Mouse (Mus musculus): ENCODE results near the gene Phf23. TPM values are rescaled to one million over a fixed set of nuclear protein-coding genes. Genes with fewer than 3 reads are reported as not detected.

Phf23 gene
- polyA plus RNA-seq, 1 experiment from 2014 or later: 53.4 TPM

GRCm38 (mm10) chr11:70005521-70005920 lies 9.9 kb downstream of the Phf23 start:
- H3K4me1 ChIP-seq (ENCODE audit: control insufficient read depth, insufficient read depth, low read length): peaks cover 22% of the 10 kb centered on the region
- H3K4me3 ChIP-seq (ENCODE audit: low read depth, low read length): no peak overlapping the region
- no peaks in the 10 kb centered on the region for H3K27me3 ChIP-seq (ENCODE audit: control insufficient read depth, insufficient read depth, low read length)
- H3K27ac ChIP-seq (ENCODE audit: low read depth, low read length): no peak overlapping the region
- H3K36me3 ChIP-seq (ENCODE audit: control insufficient read depth, insufficient read depth, low read length): peaks cover 38% of the 10 kb centered on the region
- no peak overlapping the region for H3K4me2 ChIP-seq
- H3K9me3 ChIP-seq (ENCODE audit: control insufficient read depth, low read length): no peaks in the 10 kb centered on the region
- 51% methylated on average over 5 of the region's 5 CpGs for WGBS
- no peak overlapping the region for H3K9ac ChIP-seq (ENCODE audit: low read length)
- DNase-seq (ENCODE audit: low spot score, missing footprints) (no peak), ATAC-seq (ENCODE audit: low FRiP score) (no peak)

- Histone ChIP-seq H3K4me1 (ENCODE audit: control insufficient read depth, insufficient read depth, low read length) (peaks cover 8% of the 10 kb centered on the region), H3K4me3 (ENCODE audit: low read depth, low read length) (no peak overlapping the region), H3K4me2 (no peak overlapping the region), H3K9ac (ENCODE audit: low read length) (no peak overlapping the region), H3K9me3 (ENCODE audit: control insufficient read depth, low read length) (no peaks in the 10 kb centered on the region), H3K27ac (ENCODE audit: low read depth, low read length) (no peak overlapping the region), H3K36me3 (ENCODE audit: control insufficient read depth, insufficient read depth, low read length) (peaks cover 56% of the 10 kb centered on the region), H3K27me3 (ENCODE audit: control insufficient read depth, insufficient read depth, low read length) (no peaks in the 10 kb centered on the region)
- DNase-seq (ENCODE audit: low spot score, missing footprints) (no peak), ATAC-seq (ENCODE audit: low FRiP score) (no peak)
- WGBS: 91% methylated on average over 6 of the region's 6 CpGs
Observed at GRCm38 (mm10) chr11:70010033-70010432, 14.5 kb downstream of the Phf23 start.

DNA sequence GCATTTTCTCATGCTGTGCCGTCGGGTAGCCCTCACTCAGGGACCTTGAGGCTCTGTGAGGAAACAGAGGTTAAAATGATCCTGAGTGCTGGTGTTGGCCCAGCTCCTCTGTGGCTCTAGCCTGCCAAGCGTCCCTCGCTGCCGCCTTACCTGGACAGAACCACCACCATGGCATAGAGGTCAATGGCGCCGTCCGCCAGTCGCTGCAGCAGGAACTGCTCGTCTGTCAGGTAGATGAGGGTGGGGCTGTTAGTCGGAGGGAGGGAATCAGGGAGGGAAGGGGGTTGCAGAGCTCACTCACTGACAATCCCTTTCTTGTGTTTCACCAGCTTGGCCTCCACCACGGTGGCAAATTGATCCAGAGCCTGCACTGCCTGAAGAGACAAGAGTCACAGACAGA lies 15.0 kb downstream of the Phf23 start:
- H3K4me3 ChIP-seq (ENCODE audit: low read depth, low read length): no peak overlapping the region
- peaks cover 56% of the 10 kb centered on the region for H3K36me3 ChIP-seq (ENCODE audit: control insufficient read depth, insufficient read depth, low read length)
- H3K4me2 ChIP-seq: no peak overlapping the region
- no peak for DNase-seq (ENCODE audit: low spot score, missing footprints)
- 90% methylated on average over 12 of the region's 12 CpGs for WGBS
- ATAC-seq (ENCODE audit: low FRiP score): no peak
- no peaks in the 10 kb centered on the region for H3K27me3 ChIP-seq (ENCODE audit: control insufficient read depth, insufficient read depth, low read length)
- no peaks in the 10 kb centered on the region for H3K9me3 ChIP-seq (ENCODE audit: control insufficient read depth, low read length)
- H3K4me1 ChIP-seq (ENCODE audit: control insufficient read depth, insufficient read depth, low read length): peaks cover 8% of the 10 kb centered on the region
- H3K27ac ChIP-seq (ENCODE audit: low read depth, low read length): no peak overlapping the region
- H3K9ac ChIP-seq (ENCODE audit: low read length): no peak overlapping the region

DNA sequence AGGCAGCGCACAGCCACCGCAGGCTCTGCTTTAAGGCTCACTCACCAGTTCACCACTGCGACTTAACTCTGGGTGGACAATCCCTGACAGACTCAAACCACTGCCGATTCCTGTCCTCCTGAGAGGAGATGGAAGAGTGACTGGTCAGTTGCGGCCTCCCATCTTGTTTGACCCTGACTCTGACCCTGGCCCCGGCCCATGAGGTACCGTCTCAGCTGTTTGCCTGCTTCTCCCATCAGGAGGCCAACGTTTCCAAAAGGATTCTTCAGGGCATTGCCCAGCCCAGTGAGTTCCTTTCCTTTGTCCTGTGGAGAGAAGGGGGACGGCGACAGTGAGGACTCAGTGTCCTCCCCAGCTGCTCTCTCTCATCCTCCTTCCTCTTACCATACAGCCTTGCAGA lies 15.4 kb downstream of the Phf23 start:
- Histone ChIP-seq H3K36me3 (ENCODE audit: control insufficient read depth, insufficient read depth, low read length) (peaks cover 54% of the 10 kb centered on the region), H3K9ac (ENCODE audit: low read length) (no peak overlapping the region), H3K4me2 (no peak overlapping the region), H3K27ac (ENCODE audit: low read depth, low read length) (no peak overlapping the region), H3K27me3 (ENCODE audit: control insufficient read depth, insufficient read depth, low read length) (no peaks in the 10 kb centered on the region), H3K4me1 (ENCODE audit: control insufficient read depth, insufficient read depth, low read length) (peaks cover 8% of the 10 kb centered on the region), H3K4me3 (ENCODE audit: low read depth, low read length) (no peak overlapping the region), H3K9me3 (ENCODE audit: control insufficient read depth, low read length) (no peaks in the 10 kb centered on the region)
- ATAC-seq (ENCODE audit: low FRiP score) (no peak), DNase-seq (ENCODE audit: low spot score, missing footprints) (no peak)
- 82% methylated on average over 10 of the region's 10 CpGs for WGBS

- Histone ChIP-seq H3K36me3 (ENCODE audit: control insufficient read depth, insufficient read depth, low read length) (peaks cover 38% of the 10 kb centered on the region), H3K9ac (ENCODE audit: low read length) (no peak overlapping the region)
- no peak for ATAC-seq (ENCODE audit: low FRiP score)
Observed at GRCm38 (mm10) chr11:70012931-70013330, 17.4 kb downstream of the Phf23 start.

DNA sequence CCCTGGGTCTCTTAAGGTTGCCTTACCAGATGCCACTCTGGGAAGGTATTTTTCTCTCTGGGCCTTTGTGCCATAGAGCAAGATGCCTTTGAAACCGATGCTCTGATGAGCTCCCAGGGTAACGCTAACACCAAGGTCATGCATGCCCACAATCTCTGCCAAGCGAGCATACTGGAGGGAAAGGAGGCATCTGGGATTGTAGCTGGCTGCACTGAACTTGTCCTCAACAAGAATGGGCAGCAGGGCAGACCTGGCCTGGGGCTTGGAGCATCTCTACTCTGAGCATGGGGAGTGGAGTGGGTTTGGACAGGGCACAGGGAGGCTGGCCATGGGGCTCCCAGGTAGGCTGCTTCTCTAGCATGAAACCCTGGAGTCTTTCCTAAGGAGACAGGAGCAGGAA lies 17.8 kb downstream of the Phf23 start:
- H3K36me3 ChIP-seq (ENCODE audit: control insufficient read depth, insufficient read depth, low read length): peaks cover 33% of the 10 kb centered on the region
- H3K4me1 ChIP-seq (ENCODE audit: control insufficient read depth, insufficient read depth, low read length): peaks cover 18% of the 10 kb centered on the region
- H3K4me3 ChIP-seq (ENCODE audit: low read depth, low read length): no peak overlapping the region
- H3K9me3 ChIP-seq (ENCODE audit: control insufficient read depth, low read length): no peaks in the 10 kb centered on the region
- 87% methylated on average over 3 of the region's 3 CpGs for WGBS
- ATAC-seq (ENCODE audit: low FRiP score) (no peak), DNase-seq (ENCODE audit: low spot score, missing footprints) (no peak)
- no peak overlapping the region for H3K9ac ChIP-seq (ENCODE audit: low read length)
- no peak overlapping the region for H3K4me2 ChIP-seq
- no peaks in the 10 kb centered on the region for H3K27me3 ChIP-seq (ENCODE audit: control insufficient read depth, insufficient read depth, low read length)
- H3K27ac ChIP-seq (ENCODE audit: low read depth, low read length): no peak overlapping the region

More at GRCm38 (mm10) chr11:70012931-70013330, 17.4 kb downstream of the Phf23 start:
- Histone ChIP-seq H3K27me3 (ENCODE audit: control insufficient read depth, insufficient read depth, low read length) (no peaks in the 10 kb centered on the region), H3K9me3 (ENCODE audit: control insufficient read depth, low read length) (no peaks in the 10 kb centered on the region), H3K27ac (ENCODE audit: low read depth, low read length) (no peak overlapping the region), H3K4me3 (ENCODE audit: low read depth, low read length) (no peak overlapping the region), H3K4me1 (ENCODE audit: control insufficient read depth, insufficient read depth, low read length) (peaks cover 16% of the 10 kb centered on the region), H3K4me2 (no peak overlapping the region)
- DNase-seq (ENCODE audit: low spot score, missing footprints): no peak
- 90% methylated on average over 9 of the region's 9 CpGs for WGBS

DNA sequence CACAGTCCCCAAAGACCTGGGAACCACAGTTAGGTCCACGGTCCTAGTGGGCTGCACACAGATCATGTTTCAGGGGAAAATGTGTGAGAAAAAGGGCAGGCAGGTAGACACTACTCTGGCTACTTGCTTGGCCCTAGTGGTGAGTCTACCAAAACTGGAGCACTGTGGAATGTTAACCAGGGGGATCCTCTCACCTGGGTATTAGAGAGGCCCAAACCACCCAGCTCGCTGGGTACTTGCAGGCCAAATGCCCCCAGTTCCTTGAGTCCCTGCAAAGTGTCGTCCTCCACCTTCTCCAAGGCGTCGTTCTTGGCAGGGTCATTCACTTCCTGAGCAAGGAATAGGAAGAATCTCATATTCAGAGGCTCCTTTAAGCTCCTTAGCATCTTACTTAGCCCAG lies 18.5 kb downstream of the Phf23 start:
- Histone ChIP-seq H3K27me3 (ENCODE audit: control insufficient read depth, insufficient read depth, low read length) (no peaks in the 10 kb centered on the region), H3K27ac (ENCODE audit: low read depth, low read length) (no peak overlapping the region), H3K4me3 (ENCODE audit: low read depth, low read length) (no peak overlapping the region), H3K9ac (ENCODE audit: low read length) (no peak overlapping the region), H3K9me3 (ENCODE audit: control insufficient read depth, low read length) (no peaks in the 10 kb centered on the region), H3K36me3 (ENCODE audit: control insufficient read depth, insufficient read depth, low read length) (peaks cover 28% of the 10 kb centered on the region), H3K4me2 (no peak overlapping the region), H3K4me1 (ENCODE audit: control insufficient read depth, insufficient read depth, low read length) (peaks cover 24% of the 10 kb centered on the region)
- DNase-seq (ENCODE audit: low spot score, missing footprints) (no peak), ATAC-seq (ENCODE audit: low FRiP score) (no peak)
- 66% methylated on average over 5 of the region's 5 CpGs for WGBS

DNA sequence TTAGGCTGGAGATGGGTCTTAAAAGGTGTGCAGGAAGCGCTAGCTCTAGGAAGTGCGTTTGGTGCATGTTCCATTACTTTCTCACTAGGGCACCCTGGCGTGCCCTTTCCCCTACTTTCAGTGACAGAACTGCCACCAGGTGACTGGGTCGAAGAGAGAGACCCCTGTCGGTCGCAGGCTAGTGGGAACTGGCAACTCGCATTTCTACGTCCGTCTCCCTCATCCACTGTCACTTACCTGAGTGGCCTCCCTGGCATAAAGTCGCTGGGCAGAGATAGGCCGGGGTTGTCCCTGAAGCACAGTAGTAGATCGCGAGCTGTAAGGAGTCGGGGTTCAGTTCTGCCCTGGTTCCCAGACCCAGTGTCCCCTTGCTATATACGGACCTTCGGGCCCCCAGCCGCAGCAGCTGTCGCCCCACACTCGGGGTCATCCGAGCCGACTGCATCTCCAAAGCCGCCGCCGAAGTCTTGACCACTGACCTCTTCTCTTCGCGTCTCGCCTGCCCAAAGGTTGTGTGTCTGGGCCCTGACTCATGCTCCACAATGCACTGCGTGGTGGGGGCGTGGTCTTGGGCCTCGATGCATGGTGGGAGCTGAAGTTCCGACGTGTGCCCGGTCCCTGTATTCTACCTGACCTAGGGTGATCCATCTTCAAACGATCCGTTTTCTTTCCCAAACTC lies 19.4 kb downstream of the Phf23 start, which contains the start of gene Acadvl:
TSS of gene Acadvl (minus strand) at position 532 of the 679 bp plus-strand sequence.
- ATAC-seq (ENCODE audit: low FRiP score) (peak; percentile 80), DNase-seq (ENCODE audit: low spot score, missing footprints) (peak; percentile 96)
- Histone ChIP-seq H3K36me3 (ENCODE audit: control insufficient read depth, insufficient read depth, low read length) (peaks cover 23% of the 10 kb centered on the region), H3K9ac (ENCODE audit: low read length) (peak within 1 kb of the TSS; percentile 60), H3K9me3 (ENCODE audit: control insufficient read depth, low read length) (no peaks in the 10 kb centered on the region), H3K27ac (ENCODE audit: low read depth, low read length) (peak within 1 kb of the TSS; percentile 41; the same call in 1 of the 2 replicates), H3K4me3 (ENCODE audit: low read depth, low read length) (peak within 1 kb of the TSS; percentile 45), H3K4me1 (ENCODE audit: control insufficient read depth, insufficient read depth, low read length) (peaks cover 34% of the 10 kb centered on the region), H3K4me2 (peak within 1 kb of the TSS; percentile 88), H3K27me3 (ENCODE audit: control insufficient read depth, insufficient read depth, low read length) (no peaks in the 10 kb centered on the region)
- under 1% methylated on average over 35 of the region's 35 CpGs for WGBS

GRCm38 (mm10) chr11:70015677-70016076 lies 20.1 kb downstream of the Phf23 start:
- H3K4me2 ChIP-seq: peak overlapping the region; percentile 88; the same call in 1 of the 2 replicates
- H3K4me3 ChIP-seq (ENCODE audit: low read depth, low read length): no peak overlapping the region
- WGBS: 67% methylated on average over 6 of the region's 6 CpGs

More at GRCm38 (mm10) chr11:70015677-70016076, 20.1 kb downstream of the Phf23 start:
- peaks cover 16% of the 10 kb centered on the region for H3K36me3 ChIP-seq (ENCODE audit: control insufficient read depth, insufficient read depth, low read length)
- H3K4me1 ChIP-seq (ENCODE audit: control insufficient read depth, insufficient read depth, low read length): peaks cover 40% of the 10 kb centered on the region
- H3K27ac ChIP-seq (ENCODE audit: low read depth, low read length): no peak overlapping the region
- no peaks in the 10 kb centered on the region for H3K27me3 ChIP-seq (ENCODE audit: control insufficient read depth, insufficient read depth, low read length)
- no peak overlapping the region for H3K9ac ChIP-seq (ENCODE audit: low read length)
- no peaks in the 10 kb centered on the region for H3K9me3 ChIP-seq (ENCODE audit: control insufficient read depth, low read length)
- ATAC-seq (ENCODE audit: low FRiP score) (no peak), DNase-seq (ENCODE audit: low spot score, missing footprints) (peak; percentile 87)

Measured in midbrain, embryonic 11.5 days (tissue).